Mouse (Mus musculus): Measurements from ENCODE around the gene Dgkz.

The Dgkz gene

GRCm38 (mm10) chr2:91916346-91916977 is 59.2 kb downstream of the Dgkz start:
- no peak for DNase-seq

- DNase-seq, result no peak
These were observed 62.1 kb downstream of the Dgkz start for GRCm38 (mm10) chr2:91913328-91914110.

- DNase-seq, result no peak
These were observed 63.0 kb downstream of the Dgkz start for GRCm38 (mm10) chr2:91912616-91913015.

- no peak for DNase-seq
These were observed 69.5 kb downstream of the Dgkz start for GRCm38 (mm10) chr2:91906141-91906540.

GRCm38 (mm10) chr2:91904618-91905307 is 70.9 kb downstream of the Dgkz start:
- DNase-seq, result no peak

GRCm38 (mm10) chr2:91903171-91903925 is 72.3 kb downstream of the Dgkz start:
- DNase-seq, result no peak

GRCm38 (mm10) chr2:91902336-91902735 is 73.3 kb downstream of the Dgkz start:
- DNase-seq, result no peak

- no peak for DNase-seq
These were observed 75.2 kb downstream of the Dgkz start for GRCm38 (mm10) chr2:91900431-91900830.

GRCm38 (mm10) chr2:91899141-91899540 is 76.5 kb downstream of the Dgkz start:
- no peak for DNase-seq

- no peak for DNase-seq
These were observed 77.7 kb downstream of the Dgkz start for GRCm38 (mm10) chr2:91897968-91898367.

GRCm38 (mm10) chr2:91895401-91895800 is 80.3 kb downstream of the Dgkz start:
- no peak for DNase-seq

- DNase-seq, result no peak
These were observed 80.9 kb downstream of the Dgkz start for GRCm38 (mm10) chr2:91894716-91895115.

- DNase-seq, result no peak
These were observed 91.0 kb downstream of the Dgkz start for GRCm38 (mm10) chr2:91884616-91885015.

GRCm38 (mm10) chr2:91883961-91884360 is 91.7 kb downstream of the Dgkz start:
- no peak for DNase-seq

All from kidney, adult 8-10 months (tissue).